Mouse (Mus musculus): ENCODE data around the gene Pnliprp2. TPM values are rescaled to one million over a fixed set of nuclear protein-coding genes. Genes with fewer than 3 reads are reported as not detected.

Pnliprp2 gene
- 0.12 and 0.24 TPM in 2 replicates for polyA plus RNA-seq (2016; fragmentation: Nextera tagmentation; extraction: Ambion mirVana)

- no peaks in the 10 kb centered on the region for H3K36me3 ChIP-seq (replicated peaks)
- peaks cover 6% of the 10 kb centered on the region; the same call in 1 of the 2 replicates for H3K9me3 ChIP-seq
- H3K4me1 ChIP-seq: peaks cover 17% of the 10 kb centered on the region
- no peak within 1 kb of the TSS for H3K4me3 ChIP-seq
- H3K27me3 ChIP-seq (ENCODE audit: poor library complexity, severe bottlenecking): peaks cover 20% of the 10 kb centered on the region
- 75% methylated on average over 9 of the region's 9 CpGs for WGBS
- H3K27ac ChIP-seq: no peak within 1 kb of the TSS
- DNase-seq (ENCODE audit: extremely low spot score, low spot score): no peak
Observed at GRCm38 (mm10) chr19:58759423-58759822, at the start of gene Pnliprp2. Gene Pnliprp2, plus strand, starts transcription at chr19:58759719.

GRCm38 (mm10) chr19:58717925-58718324 is 41.6 kb upstream of the Pnliprp2 start:
- H3K36me3 ChIP-seq (replicated peaks): no peaks in the 10 kb centered on the region
- 95% methylated on average over 4 of the region's 4 CpGs for WGBS
- no peak overlapping the region for H3K4me3 ChIP-seq

GRCm38 (mm10) chr19:58720439-58720838 is 39.1 kb upstream of the Pnliprp2 start:
- H3K4me3 ChIP-seq: no peak overlapping the region
- no peak overlapping the region for H3K27ac ChIP-seq
- 0 out of 2 replicates have a peak, but pooled peaks cover 2% of the 10 kb centered on the region for H3K4me1 ChIP-seq
- DNase-seq (ENCODE audit: extremely low spot score, low spot score): no peak
- H3K27me3 ChIP-seq (ENCODE audit: poor library complexity, severe bottlenecking): no peaks in the 10 kb centered on the region
- peaks cover 4% of the 10 kb centered on the region; the same call in 1 of the 2 replicates for H3K9me3 ChIP-seq
- H3K36me3 ChIP-seq (replicated peaks): no peaks in the 10 kb centered on the region

More at GRCm38 (mm10) chr19:58717925-58718324, 41.6 kb upstream of the Pnliprp2 start:
- Histone ChIP-seq H3K27me3 (ENCODE audit: poor library complexity, severe bottlenecking) (no peaks in the 10 kb centered on the region), H3K27ac (no peak overlapping the region), H3K9me3 (no peaks in the 10 kb centered on the region; the same call in 1 of the 2 replicates), H3K4me1 (0 out of 2 replicates have a peak, but pooled peaks cover 2% of the 10 kb centered on the region)
- DNase-seq (ENCODE audit: extremely low spot score, low spot score): no peak

GRCm38 (mm10) chr19:58726551-58726950 is 33.0 kb upstream of the Pnliprp2 start:
- Histone ChIP-seq H3K4me3 (no peak overlapping the region), H3K9me3 (peaks cover 4% of the 10 kb centered on the region; the same call in 1 of the 2 replicates), H3K36me3 (replicated peaks) (no peaks in the 10 kb centered on the region), H3K27me3 (ENCODE audit: poor library complexity, severe bottlenecking) (no peaks in the 10 kb centered on the region), H3K4me1 (peaks cover 4% of the 10 kb centered on the region), H3K27ac (no peak overlapping the region)
- no peak for DNase-seq (ENCODE audit: extremely low spot score, low spot score)
- 90% methylated on average over 5 of the region's 5 CpGs for WGBS

- WGBS: 83% methylated on average over 5 of the region's 5 CpGs
- Histone ChIP-seq H3K4me3 (no peak overlapping the region), H3K27me3 (ENCODE audit: poor library complexity, severe bottlenecking) (no peaks in the 10 kb centered on the region), H3K27ac (no peak overlapping the region), H3K9me3 (peaks cover 4% of the 10 kb centered on the region; the same call in 1 of the 2 replicates), H3K4me1 (peaks cover 4% of the 10 kb centered on the region), H3K36me3 (replicated peaks) (no peaks in the 10 kb centered on the region)
- no peak for DNase-seq (ENCODE audit: extremely low spot score, low spot score)
Observed at GRCm38 (mm10) chr19:58727756-58728155, 31.8 kb upstream of the Pnliprp2 start.

GRCm38 (mm10) chr19:58728445-58729031 is 31.0 kb upstream of the Pnliprp2 start, which contains the start of gene Pnliprp1:
Gene Pnliprp1, plus strand, starts transcription at chr19:58728887.
- DNase-seq (ENCODE audit: extremely low spot score, low spot score): no peak
- Histone ChIP-seq H3K9me3 (peaks cover 4% of the 10 kb centered on the region; the same call in 1 of the 2 replicates), H3K4me3 (no peak within 1 kb of the TSS), H3K27ac (no peak within 1 kb of the TSS), H3K36me3 (replicated peaks) (no peaks in the 10 kb centered on the region), H3K27me3 (ENCODE audit: poor library complexity, severe bottlenecking) (no peaks in the 10 kb centered on the region), H3K4me1 (peaks cover 4% of the 10 kb centered on the region)
- 63% methylated on average over 5 of the region's 5 CpGs for WGBS

GRCm38 (mm10) chr19:58733216-58733615 is 26.3 kb upstream of the Pnliprp2 start:
- WGBS: 84% methylated on average over 6 of the region's 6 CpGs
- H3K27me3 ChIP-seq (ENCODE audit: poor library complexity, severe bottlenecking): no peaks in the 10 kb centered on the region
- H3K9me3 ChIP-seq: no peaks in the 10 kb centered on the region
- no peaks in the 10 kb centered on the region for H3K4me1 ChIP-seq
- H3K36me3 ChIP-seq (replicated peaks): no peaks in the 10 kb centered on the region
- H3K27ac ChIP-seq: no peak overlapping the region
- no peak for DNase-seq (ENCODE audit: extremely low spot score, low spot score)
- no peak overlapping the region for H3K4me3 ChIP-seq

- Histone ChIP-seq H3K9me3 (no peaks in the 10 kb centered on the region), H3K4me1 (peaks cover 6% of the 10 kb centered on the region; the same call in 1 of the 2 replicates), H3K27me3 (ENCODE audit: poor library complexity, severe bottlenecking) (no peaks in the 10 kb centered on the region), H3K36me3 (replicated peaks) (no peaks in the 10 kb centered on the region), H3K27ac (no peak overlapping the region), H3K4me3 (no peak overlapping the region)
- DNase-seq (ENCODE audit: extremely low spot score, low spot score): no peak
- 95% methylated on average over 4 of the region's 4 CpGs for WGBS
Observed at GRCm38 (mm10) chr19:58738111-58738510, 21.4 kb upstream of the Pnliprp2 start.

- DNase-seq (ENCODE audit: extremely low spot score, low spot score): no peak
- Histone ChIP-seq H3K36me3 (replicated peaks) (no peaks in the 10 kb centered on the region), H3K27me3 (ENCODE audit: poor library complexity, severe bottlenecking) (no peaks in the 10 kb centered on the region), H3K27ac (no peak overlapping the region), H3K4me1 (peaks cover 6% of the 10 kb centered on the region; the same call in 1 of the 2 replicates), H3K9me3 (no peaks in the 10 kb centered on the region), H3K4me3 (no peak overlapping the region)
- WGBS: 87% methylated on average over 6 of the region's 6 CpGs
Observed at GRCm38 (mm10) chr19:58741036-58741435, 18.5 kb upstream of the Pnliprp2 start.

GRCm38 (mm10) chr19:58742711-58743110 is 16.8 kb upstream of the Pnliprp2 start:
- no peaks in the 10 kb centered on the region for H3K27me3 ChIP-seq (ENCODE audit: poor library complexity, severe bottlenecking)
- no peak overlapping the region for H3K27ac ChIP-seq
- WGBS: 89% methylated on average over 4 of the region's 4 CpGs
- peaks cover 6% of the 10 kb centered on the region; the same call in 1 of the 2 replicates for H3K4me1 ChIP-seq
- H3K36me3 ChIP-seq (replicated peaks): no peaks in the 10 kb centered on the region
- H3K4me3 ChIP-seq: no peak overlapping the region
- no peak for DNase-seq (ENCODE audit: extremely low spot score, low spot score)
- no peaks in the 10 kb centered on the region for H3K9me3 ChIP-seq

GRCm38 (mm10) chr19:58743736-58744135 is 15.8 kb upstream of the Pnliprp2 start:
- no peak for DNase-seq (ENCODE audit: extremely low spot score, low spot score)
- 79% methylated on average over 4 of the region's 4 CpGs for WGBS
- Histone ChIP-seq H3K4me1 (peaks cover 6% of the 10 kb centered on the region; the same call in 1 of the 2 replicates), H3K4me3 (no peak overlapping the region), H3K9me3 (no peaks in the 10 kb centered on the region), H3K27ac (no peak overlapping the region), H3K36me3 (replicated peaks) (no peaks in the 10 kb centered on the region), H3K27me3 (ENCODE audit: poor library complexity, severe bottlenecking) (no peaks in the 10 kb centered on the region)

GRCm38 (mm10) chr19:58747498-58748000 is 12.0 kb upstream of the Pnliprp2 start:
- DNase-seq (ENCODE audit: extremely low spot score, low spot score): no peak
- H3K4me1 ChIP-seq: no peaks in the 10 kb centered on the region
- no peak overlapping the region for H3K4me3 ChIP-seq
- no peaks in the 10 kb centered on the region for H3K27me3 ChIP-seq (ENCODE audit: poor library complexity, severe bottlenecking)
- no peaks in the 10 kb centered on the region for H3K9me3 ChIP-seq
- H3K27ac ChIP-seq: no peak overlapping the region
- no peaks in the 10 kb centered on the region for H3K36me3 ChIP-seq (replicated peaks)
- 91% methylated on average over 9 of the region's 9 CpGs for WGBS

GRCm38 (mm10) chr19:58750822-58751221 is 8.7 kb upstream of the Pnliprp2 start:
- 87% methylated on average over 2 of the region's 2 CpGs for WGBS
- Histone ChIP-seq H3K4me3 (no peak overlapping the region), H3K4me1 (no peaks in the 10 kb centered on the region), H3K27ac (no peak overlapping the region), H3K27me3 (ENCODE audit: poor library complexity, severe bottlenecking) (no peaks in the 10 kb centered on the region), H3K36me3 (replicated peaks) (no peaks in the 10 kb centered on the region), H3K9me3 (peaks cover 8% of the 10 kb centered on the region; the same call in 1 of the 2 replicates)
- no peak for DNase-seq (ENCODE audit: extremely low spot score, low spot score)
